Mouse (Mus musculus) MEL (cell line): ENCODE data around the gene Hba-a2. TPM values are rescaled to one million over a fixed set of nuclear protein-coding genes. Genes with fewer than 3 reads are reported as not detected.

Experiments
- DNase-seq: peaks from one replicate; pipeline ENCODE4 v3.0.0; 2011; ENCODE audit warnings: low read depth, low spot score
- H3K27ac ChIP-seq: 2 replicates; pipeline ENCODE4 v1.5.1; 2012; ENCODE audit warnings: low read depth, mild to moderate bottlenecking, control low read depth, low read length, moderate library complexity; ENCODE audit not compliant: control insufficient read depth
- H3K27me3 ChIP-seq, 2 experiments: fragments of 150-350 bp in 1 of 2; sonication (generic) in 1 of 2; 2 replicates each; pipeline ENCODE4 v1.6.1; 2012; ENCODE audit warnings: low read length in 2 of 2, mild to moderate bottlenecking in 2 of 2, improper control_type of control experiment in 1 of 2, moderate library complexity in 1 of 2; ENCODE audit not compliant: insufficient read depth in 2 of 2, control insufficient read depth in 1 of 2
- H3K36me3 ChIP-seq, 2 experiments: 2 replicates each; pipeline ENCODE4 v1.6.1; 2012 to 2014; ENCODE audit warnings: low read length in 2 of 2, improper control_type of control experiment in 1 of 2, inconsistent platforms in 1 of 2, mild to moderate bottlenecking in 1 of 2; ENCODE audit not compliant: insufficient read depth in 2 of 2, control insufficient read depth in 1 of 2
- H3K4me1 ChIP-seq, 2 experiments: fragments of 150-350 bp in 1 of 2; sonication (generic) in 1 of 2; 2 replicates each; pipeline ENCODE4 v1.6.1; 2012; ENCODE audit warnings: low read length in 2 of 2, improper control_type of control experiment in 1 of 2, mild to moderate bottlenecking in 1 of 2; ENCODE audit not compliant: insufficient read depth in 2 of 2, control insufficient read depth in 1 of 2
- H3K4me3 ChIP-seq, 2 experiments: fragments of 150-350 bp in 1 of 2; sonication (generic) in 1 of 2; 2 replicates each; pipeline ENCODE4 v1.5.1; 2012; ENCODE audit warnings: low read depth in 2 of 2, low read length in 2 of 2, mild to moderate bottlenecking in 2 of 2, moderate library complexity in 2 of 2, control low read depth in 1 of 2, improper control_type of control experiment in 1 of 2; ENCODE audit not compliant: control insufficient read depth in 1 of 2, insufficient read depth in 1 of 2
- H3K79me2 ChIP-seq: 2 replicates; pipeline ENCODE4 v1.6.1; 2012; ENCODE audit warnings: mild to moderate bottlenecking, low read length, moderate library complexity; ENCODE audit not compliant: control insufficient read depth, poor library complexity, insufficient read depth
- H3K9ac ChIP-seq: 2 replicates; pipeline ENCODE4 v1.6.1; 2012; ENCODE audit warnings: low read depth, mild to moderate bottlenecking, control low read depth, low read length, moderate library complexity; ENCODE audit not compliant: control insufficient read depth, poor library complexity, severe bottlenecking
- H3K9me3 ChIP-seq: fragments of 150-350 bp; sonication (generic); replicated peaks from 2 replicates; pipeline ENCODE4 v1.6.1; 2012; ENCODE audit warnings: mild to moderate bottlenecking, low read length, improper control_type of control experiment, moderate library complexity; ENCODE audit not compliant: insufficient read depth
- BHLHE40 ChIP-seq: IDR thresholded peaks from 2 replicates; pipeline ENCODE4 v1.6.1; 2012; ENCODE audit warnings: low read depth, mild to moderate bottlenecking, inconsistent platforms, low read length, improper control_type of control experiment, borderline replicate concordance
- CHD2 ChIP-seq: IDR thresholded peaks from 2 replicates; pipeline ENCODE4 v1.6.1; 2011; ENCODE audit warnings: low read length, improper control_type of control experiment
- CTCF ChIP-seq, 3 experiments: IDR thresholded peaks in 2 of 3; conservative IDR thresholded peaks in 1 of 3; 2 replicates each; pipeline ENCODE4 v1.5.1; 2011 to 2012; ENCODE audit warnings: low read length in 3 of 3, low read depth in 2 of 3, mild to moderate bottlenecking in 2 of 3, improper control_type of control experiment in 1 of 3, inconsistent platforms in 1 of 3, mixed read lengths in 1 of 3, moderate library complexity in 1 of 3; ENCODE audit not compliant: control insufficient read depth in 1 of 3, insufficient read depth in 1 of 3, poor library complexity in 1 of 3, severe bottlenecking in 1 of 3
- E2F4 ChIP-seq: IDR thresholded peaks from 2 replicates; pipeline ENCODE4 v1.6.1; 2011; ENCODE audit warnings: low read depth, low read length, improper control_type of control experiment, borderline replicate concordance
- ELF1 ChIP-seq: IDR thresholded peaks from 2 replicates; pipeline ENCODE4 v1.6.1; 2014; ENCODE audit warnings: low read depth, mild to moderate bottlenecking, inconsistent platforms, low read length, improper control_type of control experiment, moderate library complexity
- ETS1 ChIP-seq: IDR thresholded peaks from 2 replicates; pipeline ENCODE4 v1.6.1; 2012; ENCODE audit warnings: low read depth, mild to moderate bottlenecking, inconsistent platforms, low read length, improper control_type of control experiment, moderate library complexity
- GABPA ChIP-seq: IDR thresholded peaks from 2 replicates; pipeline ENCODE4 v1.6.1; 2012; ENCODE audit warnings: low read depth, mild to moderate bottlenecking, inconsistent platforms, low read length, improper control_type of control experiment, moderate library complexity
- GATA1 ChIP-seq: IDR thresholded peaks from 2 replicates; pipeline ENCODE4 v1.6.1; 2011; ENCODE audit warnings: low read depth, low read length, improper control_type of control experiment
- HCFC1 ChIP-seq: IDR thresholded peaks from 2 replicates; pipeline ENCODE4 v1.6.1; 2012; ENCODE audit warnings: low read depth, mild to moderate bottlenecking, inconsistent platforms, low read length, improper control_type of control experiment, moderate library complexity
- KAT2A ChIP-seq: conservative IDR thresholded peaks from 2 replicates; pipeline ENCODE4 v1.6.1; 2012; ENCODE audit warnings: low read depth, low read length, improper control_type of control experiment, inconsistent platforms
- MAX ChIP-seq: IDR thresholded peaks from 2 replicates; pipeline ENCODE4 v1.6.1; 2011; ENCODE audit warnings: low read length, improper control_type of control experiment
- MEF2A ChIP-seq: IDR thresholded peaks from 2 replicates; pipeline ENCODE4 v1.6.1; 2014; ENCODE audit warnings: low read depth, mild to moderate bottlenecking, inconsistent platforms, low read length, improper control_type of control experiment; ENCODE audit not compliant: poor library complexity, insufficient replicate concordance, severe bottlenecking; ENCODE audit errors: extremely low read depth
- MXI1 ChIP-seq: IDR thresholded peaks from 2 replicates; pipeline ENCODE4 v1.6.1; 2011; ENCODE audit warnings: mild to moderate bottlenecking, low read depth, low read length, improper control_type of control experiment
- MYB ChIP-seq: IDR thresholded peaks from 2 replicates; pipeline ENCODE4 v1.6.1; 2011; ENCODE audit warnings: mild to moderate bottlenecking, low read depth, low read length, improper control_type of control experiment
- NELFE ChIP-seq: IDR thresholded peaks from 2 replicates; pipeline ENCODE4 v1.6.1; 2011; ENCODE audit warnings: low read depth, low read length, improper control_type of control experiment
- POLR2A ChIP-seq, 2 experiments: IDR thresholded peaks; 2 replicates each; pipeline ENCODE4 v1.6.1; 2011 to 2012; ENCODE audit warnings: low read length in 2 of 2, mild to moderate bottlenecking in 2 of 2, control low read depth in 1 of 2, improper control_type of control experiment in 1 of 2, low read depth in 1 of 2, moderate library complexity in 1 of 2; ENCODE audit not compliant: control insufficient read depth in 1 of 2, insufficient read depth in 1 of 2, poor library complexity in 1 of 2
- RAD21 ChIP-seq: IDR thresholded peaks from 2 replicates; pipeline ENCODE4 v1.6.1; 2011; ENCODE audit warnings: mild to moderate bottlenecking, low read depth, low read length, improper control_type of control experiment
- SMC3 ChIP-seq: IDR thresholded peaks from 2 replicates; pipeline ENCODE4 v1.6.1; 2011; ENCODE audit warnings: low read depth, low read length, improper control_type of control experiment
- TAL1 ChIP-seq: IDR thresholded peaks from 2 replicates; pipeline ENCODE4 v1.6.1; 2012; ENCODE audit warnings: mild to moderate bottlenecking, inconsistent platforms, low read length, moderate library complexity, mixed read lengths
- TBP ChIP-seq: IDR thresholded peaks from 2 replicates; pipeline ENCODE4 v1.8.0; 2011; ENCODE audit warnings: low read depth, low read length, improper control_type of control experiment
- TCF12 ChIP-seq: IDR thresholded peaks from 2 replicates; pipeline ENCODE4 v1.6.1; 2014; ENCODE audit warnings: low read depth, mild to moderate bottlenecking, inconsistent platforms, low read length, improper control_type of control experiment, moderate library complexity
- USF2 ChIP-seq, 2 experiments: IDR thresholded peaks; 2 replicates each; pipeline ENCODE4 v1.6.1; 2011 to 2012; ENCODE audit warnings: improper control_type of control experiment in 2 of 2, low read length in 2 of 2, borderline replicate concordance in 1 of 2, inconsistent platforms in 1 of 2, low read depth in 1 of 2, mild to moderate bottlenecking in 1 of 2; ENCODE audit not compliant: insufficient read depth in 1 of 2
- ZKSCAN1 ChIP-seq: IDR thresholded peaks from 2 replicates; pipeline ENCODE4 v1.6.1; 2012; ENCODE audit warnings: low read depth, mild to moderate bottlenecking, inconsistent platforms, low read length, improper control_type of control experiment, moderate library complexity
- ZNF384 ChIP-seq: IDR thresholded peaks from 2 replicates; pipeline ENCODE4 v1.6.1; 2012; ENCODE audit warnings: low read depth, mild to moderate bottlenecking, inconsistent platforms, low read length, improper control_type of control experiment
- polyA plus RNA-seq, 2 experiments: library from polyadenylated mRNA; stranded (reverse) in 1 of 2; unstranded in 1 of 2; fragments of >175 nt in 1 of 2; fragments of >200 nt in 1 of 2; gene quantifications; 2 replicates each; pipeline versions ENCODE4 v1.2.1 to v1.2.4; 2012; ENCODE audit warnings: low replicate concordance in 2 of 2, low read depth in 1 of 2; ENCODE audit not compliant: insufficient read length in 2 of 2, insufficient read depth in 1 of 2, missing spikeins in 1 of 2
- total RNA-seq: library from RNA; depleted of rRNA; stranded (reverse); fragments of 300-350 nt; gene quantifications from 2 replicates; pipeline ENCODE4 v1.2.3, GENCODE M21; 2012

The Hba-a2 gene
- total and polyA plus RNA-seq, 3 experiments, result 202 to 432 (median 313) TPM

GRCm38 (mm10) chr11:32303455-32303854, 7.2 kb downstream of the Hba-a2 start:
- Histone ChIP-seq H3K4me3 (no peak overlapping the region), H3K79me2 (no peaks in the 10 kb centered on the region), H3K9me3 (no peaks in the 10 kb centered on the region), H3K4me1 (no peaks in the 10 kb centered on the region), H3K9ac (no peak overlapping the region), H3K36me3 (no peaks in the 10 kb centered on the region), H3K27me3 (no peaks in the 10 kb centered on the region; a peak in 1 of 4 replicates), H3K27ac (no peak overlapping the region)
- DNase-seq, result no peak
- no peak for TF ChIP-seq BHLHE40
- no peak for TF ChIP-seq CTCF (IDR thresholded peaks at IDR 0.05 in 2 of 3, conservative IDR thresholded peaks at IDR 0.05 in 1 of 3; ENCODE audit: control insufficient read depth in 1 of 3, insufficient read depth in 1 of 3, low read depth in 2 of 3, low read length in 3 of 3, poor library complexity in 1 of 3, severe bottlenecking in 1 of 3)
- no peak for TF ChIP-seq HCFC1
- no peak for TF ChIP-seq ZKSCAN1
- TF ChIP-seq ZNF384, result no peak
- TF ChIP-seq POLR2A (IDR thresholded peaks at IDR 0.05; ENCODE audit: control insufficient read depth in 1 of 2, insufficient read depth in 1 of 2, low read depth in 1 of 2, low read length in 2 of 2, poor library complexity in 1 of 2), result no peak
- no peak for TF ChIP-seq TBP
- TF ChIP-seq NELFE, result no peak

- Histone ChIP-seq H3K4me1 (no peaks in the 10 kb centered on the region; a peak in 1 of 4 replicates), H3K4me3 (no peak overlapping the region), H3K27ac (no peak overlapping the region), H3K79me2 (no peaks in the 10 kb centered on the region), H3K36me3 (no peaks in the 10 kb centered on the region), H3K27me3 (no peaks in the 10 kb centered on the region; a peak in 1 of 4 replicates), H3K9me3 (no peaks in the 10 kb centered on the region), H3K9ac (no peak overlapping the region)
- TF ChIP-seq SMC3 (no peak), HCFC1 (no peak), RAD21 (no peak), MAX (no peak)
- DNase-seq, result no peak
Observed at GRCm38 (mm10) chr11:32307006-32307405, 10.7 kb downstream of the Hba-a2 start.

DNA sequence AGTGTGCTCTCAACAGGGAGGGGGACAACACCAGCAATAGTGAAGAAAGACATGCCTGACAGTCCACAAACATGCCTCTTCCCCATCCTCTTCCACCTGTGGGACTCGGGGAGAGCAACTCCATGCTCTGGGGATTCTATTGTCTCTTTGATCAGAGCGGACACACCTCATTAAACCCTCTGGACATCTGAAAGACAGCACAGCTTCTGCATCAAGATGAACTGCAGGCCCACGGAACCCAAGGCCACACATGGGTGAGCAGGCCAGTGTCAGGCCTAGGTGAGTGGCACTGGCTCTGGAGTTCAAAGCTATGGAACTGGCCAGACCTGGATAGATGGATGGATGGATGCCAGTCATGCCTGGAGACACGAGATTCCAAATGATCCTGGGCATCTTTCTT, 13.2 kb downstream of the Hba-a2 start:
- TF ChIP-seq ELF1, result no peak
- TF ChIP-seq E2F4, result no peak
- no peak for TF ChIP-seq MAX
- TF ChIP-seq MEF2A, result no peak
- no peak for TF ChIP-seq GABPA
- no peak for TF ChIP-seq MYB
- no peak for TF ChIP-seq RAD21
- TF ChIP-seq POLR2A (IDR thresholded peaks at IDR 0.05; ENCODE audit: control insufficient read depth in 1 of 2, insufficient read depth in 1 of 2, low read depth in 1 of 2, low read length in 2 of 2, poor library complexity in 1 of 2), result no peak
- no peak for TF ChIP-seq KAT2A
- TF ChIP-seq CHD2, result no peak
- no peak for TF ChIP-seq ZNF384
- no peak for TF ChIP-seq MXI1
- TF ChIP-seq TCF12, result no peak
- TF ChIP-seq ETS1, result no peak
- no peak for TF ChIP-seq USF2 (IDR thresholded peaks at IDR 0.05; ENCODE audit: borderline replicate concordance in 1 of 2, insufficient read depth in 1 of 2, low read depth in 1 of 2, low read length in 2 of 2)
- no peak for TF ChIP-seq NELFE
- no peak for TF ChIP-seq GATA1
- no peak for TF ChIP-seq TAL1
- TF ChIP-seq ZKSCAN1, result no peak
- TF ChIP-seq TBP, result no peak
- H3K4me3 ChIP-seq, result no peak overlapping the region
- no peak overlapping the region for H3K9ac ChIP-seq
- H3K27ac ChIP-seq, result no peak overlapping the region
- no peaks in the 10 kb centered on the region for H3K9me3 ChIP-seq
- H3K27me3 ChIP-seq, result peaks cover 0 to 3% of the 10 kb centered on the region in 2 experiments; a peak in 2 of 4 replicates
- H3K36me3 ChIP-seq, result no peaks in the 10 kb centered on the region
- no peaks in the 10 kb centered on the region; a peak in 1 of 4 replicates for H3K4me1 ChIP-seq
- no peaks in the 10 kb centered on the region for H3K79me2 ChIP-seq
- DNase-seq, result no peak
